Mouse (Mus musculus): Measurements from ENCODE around the gene Macrod1.

DNA sequence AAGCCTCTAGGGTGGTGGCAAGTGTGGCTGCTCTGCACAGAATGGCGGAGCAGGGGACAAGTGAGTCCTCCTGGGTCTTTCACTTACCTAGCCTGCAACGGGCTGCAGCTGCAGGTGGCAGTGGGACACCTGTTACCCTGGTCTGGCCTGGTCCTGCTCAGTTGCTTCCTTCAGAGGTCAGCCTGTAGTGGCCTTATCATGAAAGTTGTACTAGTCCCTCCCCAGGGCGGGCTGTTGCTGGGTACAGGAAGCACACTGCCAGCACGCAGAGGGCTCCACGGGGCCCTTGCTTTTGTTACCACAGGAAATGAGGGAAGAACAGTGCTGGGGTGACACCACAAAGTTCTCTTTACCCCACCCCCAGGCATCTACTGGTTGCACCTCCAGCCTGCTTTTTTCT lies 37.4 kb upstream of the Macrod1 start, which contains the start of gene Fermt3:
- TF ChIP-seq CTCF (IDR thresholded peaks at IDR 0.05) = no peak
- TF ChIP-seq EP300 (IDR thresholded peaks at IDR 0.05) = no peak

Measured in lung, postnatal 0 days (tissue).